ENCODE assay signal across 9 mouse cellular contexts in genomic region chr5:147306638-147307397, GRCm38 (mm10). TPM values are rescaled to one million over a fixed set of nuclear protein-coding genes. Genes with fewer than 3 reads are reported as not detected.
DNase-seq lines count a peak whose midpoint lies in the region; ATAC-seq and TF ChIP-seq lines count a peak whose summit lies in the region.
"Had no signal": no experiment of that assay in that cellular context is flagged by ENCODE, and none has a peak within 500 bp of the region (broad histone marks: within the 10 kb centered on the region; RNA-seq: fewer than 3 reads in every experiment).

Gene Cdx2 (minus strand): TSS chr5:147307270.

- H3K27me3 ChIP-seq in lung, embryonic 16.5 days (ENCODE audit: control insufficient read depth, insufficient read depth, low read depth, low read length): peaks cover 98% of the 10 kb centered on the region
- H3K27me3 ChIP-seq in limb, embryonic 15.5 days: peaks cover 100% of the 10 kb centered on the region
- peaks cover 53% of the 10 kb centered on the region; the same call in 1 of the 2 replicates for H3K27me3 ChIP-seq in stomach, postnatal 0 days (ENCODE audit: control insufficient read depth, insufficient read depth, low read length)

- H3K9ac ChIP-seq in lung, embryonic 16.5 days (ENCODE audit: low read length): no peak within 1 kb of the TSS
- H3K9ac ChIP-seq in limb, embryonic 15.5 days: no peak within 1 kb of the TSS
- no peak within 1 kb of the TSS for H3K9ac ChIP-seq in stomach, postnatal 0 days (ENCODE audit: low read length)

- peak within 1 kb of the TSS; percentile 3; the same call in 1 of the 2 replicates for H3K4me2 ChIP-seq in lung, embryonic 16.5 days (ENCODE audit: low read depth, low read length)
- H3K4me2 ChIP-seq in limb, embryonic 15.5 days: peak within 1 kb of the TSS; percentile 37
- H3K4me2 ChIP-seq in stomach, postnatal 0 days (replicated peaks; ENCODE audit: low read depth): peak within 1 kb of the TSS; percentile 11; the same call in 1 of the 2 replicates

- H3K9me3 ChIP-seq in lung, embryonic 16.5 days (ENCODE audit: control insufficient read depth, low read length): no peaks in the 10 kb centered on the region
- no peaks in the 10 kb centered on the region for H3K9me3 ChIP-seq in limb, embryonic 15.5 days
- no peaks in the 10 kb centered on the region for H3K9me3 ChIP-seq in stomach, postnatal 0 days (ENCODE audit: control insufficient read depth, low read length)

- TF ChIP-seq CTCF in stomach, postnatal 0 days (IDR thresholded peaks at IDR 0.05; ENCODE audit: low read depth): no peak
- no peak for TF ChIP-seq CTCF in gastrocnemius, adult 2 months (IDR thresholded peaks at IDR 0.05)

- no peak within 1 kb of the TSS for H3K27ac ChIP-seq in lung, embryonic 16.5 days (ENCODE audit: low read length)
- no peak within 1 kb of the TSS for H3K27ac ChIP-seq in limb, embryonic 15.5 days
- H3K27ac ChIP-seq in stomach, postnatal 0 days (replicated peaks): no peak within 1 kb of the TSS
- H3K27ac ChIP-seq in gastrocnemius, adult 2 months: no peak within 1 kb of the TSS

- no peak for DNase-seq in lung, postnatal 14 days
- DNase-seq in stomach, postnatal 0 days (ENCODE audit: low spot score): no peak
- DNase-seq in gastrocnemius, adult 2 months: no peak
- DNase-seq in right cerebral cortex, postnatal 10 days (ENCODE audit: low spot score in 2 of 2): no peak
- DNase-seq: kidney, postnatal 25 days had no signal

- no peak within 1 kb of the TSS for H3K4me3 ChIP-seq in lung, embryonic 16.5 days (ENCODE audit: low read length)
- peak within 1 kb of the TSS; percentile 24 for H3K4me3 ChIP-seq in limb, embryonic 15.5 days
- peak within 1 kb of the TSS; percentile 15 for H3K4me3 ChIP-seq in stomach, postnatal 0 days (ENCODE audit: low read depth, low read length)
- no peak within 1 kb of the TSS for H3K4me3 ChIP-seq in gastrocnemius, adult 2 months

- under 1% methylated on average over 51 of the region's 63 CpGs for WGBS in lung, embryonic 16.5 days
- WGBS in limb, embryonic 15.5 days: under 1% methylated on average over 63 of the region's 63 CpGs
- WGBS in stomach, postnatal 0 days: under 1% methylated on average over 58 of the region's 63 CpGs

- H3K36me3 ChIP-seq in lung, embryonic 16.5 days (ENCODE audit: control insufficient read depth, insufficient read depth, low read length): no peaks in the 10 kb centered on the region
- H3K36me3 ChIP-seq in limb, embryonic 15.5 days: no peaks in the 10 kb centered on the region
- H3K36me3 ChIP-seq in stomach, postnatal 0 days (ENCODE audit: control insufficient read depth, insufficient read depth, low read length): no peaks in the 10 kb centered on the region

- ATAC-seq in lung, embryonic 16.5 days (ENCODE audit: low read depth): no peak
- ATAC-seq in granulocyte monocyte progenitor cell, adult 5-6 weeks (replicated peaks; ENCODE audit: poor library complexity, severe bottlenecking): peak; percentile 31
- no peak for ATAC-seq in limb, embryonic 15.5 days (ENCODE audit: insufficient number of reproducible peaks, low FRiP score, low TSS enrichment, low read depth)
- ATAC-seq in stomach, postnatal 0 days (ENCODE audit: low FRiP score, low TSS enrichment): peak; percentile 57

- H3K4me1 ChIP-seq in lung, embryonic 16.5 days (replicated peaks; ENCODE audit: control insufficient read depth, insufficient read depth, low read length): peaks cover 5% of the 10 kb centered on the region; the same call in 1 of the 2 replicates
- H3K4me1 ChIP-seq in limb, embryonic 15.5 days: peaks cover 33% of the 10 kb centered on the region
- H3K4me1 ChIP-seq in stomach, postnatal 0 days (replicated peaks; ENCODE audit: control insufficient read depth, insufficient read depth): no peaks in the 10 kb centered on the region

- intact Hi-C loops in gastrocnemius, adult 2 months (cut with DNase I): no loop called here

- TF ChIP-seq EP300 in stomach, postnatal 0 days (optimal IDR thresholded peaks at IDR 0.05): no peak

RNA-seq across cellular contexts. Expression of gene Cdx2, which starts in this region (rescaled TPM):
- polyA plus RNA-seq in lung, embryonic 16.5 days (2015; fragmentation: Nextera tagmentation; extraction: Ambion mirVana): 0.09 TPM in 1 of 2 replicates, not detected in the other
- not detected in 2 replicates for total RNA-seq in granulocyte monocyte progenitor cell, adult 5-6 weeks (2014; fragmentation: Nextera tagmentation)
- total RNA-seq in granulocyte monocyte progenitor cell, adult 5-6 weeks (2017): not detected in 2 replicates
- not detected in 2 replicates for polyA plus RNA-seq in limb, embryonic 15.5 days (2015; fragmentation: Nextera tagmentation; extraction: Ambion mirVana)
- polyA plus RNA-seq in stomach, postnatal 0 days (2015; fragmentation: Nextera tagmentation; extraction: Ambion mirVana): 0.05 and 0.06 TPM in 2 replicates
- total RNA-seq in gastrocnemius, adult 2 months (2021): not detected
- polyA plus RNA-seq: cortical plate, adult 2 months had no signal

Comparison
In these comparisons a context has a peak if more than half of its experiments do, and no peak if none do; other contexts are left out.
1. Peak in ATAC-seq in granulocyte monocyte progenitor cell, adult 5-6 weeks; RNA of the gene not detected or under 1 TPM.
2. Peak in ATAC-seq, H3K4me3 ChIP-seq and H3K4me2 ChIP-seq in stomach, postnatal 0 days; RNA of the gene not detected or under 1 TPM.